Mouse (Mus musculus): ENCODE results near the gene H2-M10.1. TPM values are rescaled to one million over a fixed set of nuclear protein-coding genes. Genes with fewer than 3 reads are reported as not detected.
"Not testable (repeated sequence)": the region's sequence is repeated elsewhere in the genome, so short reads cannot be mapped to it uniquely, and the experiment has no call there.

Gene H2-M10.1
- not detected in 2 replicates for polyA plus RNA-seq (2015; fragmentation: Nextera tagmentation; extraction: Ambion mirVana)

- Histone ChIP-seq H3K9ac (ENCODE audit: low read depth, low read length) (no peak within 1 kb of the TSS), H3K4me3 (ENCODE audit: low read depth, low read length) (no peak within 1 kb of the TSS), H3K4me1 (ENCODE audit: control insufficient read depth, insufficient read depth, low read length) (no peaks in the 10 kb centered on the region), H3K27ac (ENCODE audit: low read length) (no peak within 1 kb of the TSS), H3K27me3 (ENCODE audit: control insufficient read depth, insufficient read depth, low read depth, low read length) (no peaks in the 10 kb centered on the region), H3K9me3 (replicated peaks; ENCODE audit: control insufficient read depth, low read length, poor library complexity, severe bottlenecking) (no peaks in the 10 kb centered on the region), H3K36me3 (ENCODE audit: control insufficient read depth, insufficient read depth, low read length) (no peaks in the 10 kb centered on the region), H3K4me2 (ENCODE audit: low read length) (no peak within 1 kb of the TSS)
- WGBS, result 91% methylated on average over 4 of the region's 4 CpGs
- no peak for ATAC-seq
Observed at GRCm38 (mm10) chr17:36326055-36326454, at the start of gene H2-M10.1. Gene H2-M10.1, minus strand, starts transcription at chr17:36326155.

GRCm38 (mm10) chr17:36368317-36368716, 42.4 kb upstream of the H2-M10.1 start, which contains the start of gene H2-M10.3:
Gene H2-M10.3, minus strand, starts transcription at chr17:36368417.
- not testable (repeated sequence) for ATAC-seq; H3K4me1 ChIP-seq (ENCODE audit: control insufficient read depth, insufficient read depth, low read length); H3K27ac ChIP-seq (ENCODE audit: low read length); H3K9me3 ChIP-seq (replicated peaks; ENCODE audit: control insufficient read depth, low read length, poor library complexity, severe bottlenecking); H3K27me3 ChIP-seq (ENCODE audit: control insufficient read depth, insufficient read depth, low read depth, low read length); H3K4me3 ChIP-seq (ENCODE audit: low read depth, low read length); H3K36me3 ChIP-seq (ENCODE audit: control insufficient read depth, insufficient read depth, low read length); H3K4me2 ChIP-seq (ENCODE audit: low read length); H3K9ac ChIP-seq (ENCODE audit: low read depth, low read length)
- 92% methylated on average over 2 of the region's 2 CpGs for WGBS

- not testable (repeated sequence) for H3K4me2 ChIP-seq (ENCODE audit: low read length); H3K4me1 ChIP-seq (ENCODE audit: control insufficient read depth, insufficient read depth, low read length); H3K36me3 ChIP-seq (ENCODE audit: control insufficient read depth, insufficient read depth, low read length); ATAC-seq; H3K27ac ChIP-seq (ENCODE audit: low read length); H3K9me3 ChIP-seq (replicated peaks; ENCODE audit: control insufficient read depth, low read length, poor library complexity, severe bottlenecking); H3K4me3 ChIP-seq (ENCODE audit: low read depth, low read length); H3K27me3 ChIP-seq (ENCODE audit: control insufficient read depth, insufficient read depth, low read depth, low read length); H3K9ac ChIP-seq (ENCODE audit: low read depth, low read length)
Observed at GRCm38 (mm10) chr17:36362404-36362803, 36.4 kb upstream of the H2-M10.1 start.

- H3K4me2 ChIP-seq (ENCODE audit: low read length); H3K9me3 ChIP-seq (replicated peaks; ENCODE audit: control insufficient read depth, low read length, poor library complexity, severe bottlenecking); H3K9ac ChIP-seq (ENCODE audit: low read depth, low read length); ATAC-seq; H3K27ac ChIP-seq (ENCODE audit: low read length); H3K36me3 ChIP-seq (ENCODE audit: control insufficient read depth, insufficient read depth, low read length); H3K4me3 ChIP-seq (ENCODE audit: low read depth, low read length); H3K27me3 ChIP-seq (ENCODE audit: control insufficient read depth, insufficient read depth, low read depth, low read length); H3K4me1 ChIP-seq (ENCODE audit: control insufficient read depth, insufficient read depth, low read length): not testable (repeated sequence)
Observed at GRCm38 (mm10) chr17:36357512-36357911, 31.6 kb upstream of the H2-M10.1 start.

GRCm38 (mm10) chr17:36355763-36356162, 29.8 kb upstream of the H2-M10.1 start:
- no peaks in the 10 kb centered on the region for H3K36me3 ChIP-seq (ENCODE audit: control insufficient read depth, insufficient read depth, low read length)
- no peaks in the 10 kb centered on the region for H3K4me1 ChIP-seq (ENCODE audit: control insufficient read depth, insufficient read depth, low read length)
- no peak overlapping the region for H3K4me3 ChIP-seq (ENCODE audit: low read depth, low read length)
- no peak overlapping the region for H3K9ac ChIP-seq (ENCODE audit: low read depth, low read length)
- no peak overlapping the region for H3K27ac ChIP-seq (ENCODE audit: low read length)
- 26% methylated on average over 3 of the region's 3 CpGs for WGBS
- no peak overlapping the region for H3K4me2 ChIP-seq (ENCODE audit: low read length)
- H3K9me3 ChIP-seq (replicated peaks; ENCODE audit: control insufficient read depth, low read length, poor library complexity, severe bottlenecking), result no peaks in the 10 kb centered on the region
- H3K27me3 ChIP-seq (ENCODE audit: control insufficient read depth, insufficient read depth, low read depth, low read length), result no peaks in the 10 kb centered on the region
- ATAC-seq, result no peak

GRCm38 (mm10) chr17:36355343-36355742, 29.4 kb upstream of the H2-M10.1 start:
- H3K9me3 ChIP-seq (replicated peaks; ENCODE audit: control insufficient read depth, low read length, poor library complexity, severe bottlenecking); H3K4me3 ChIP-seq (ENCODE audit: low read depth, low read length); H3K27me3 ChIP-seq (ENCODE audit: control insufficient read depth, insufficient read depth, low read depth, low read length); H3K4me1 ChIP-seq (ENCODE audit: control insufficient read depth, insufficient read depth, low read length); H3K36me3 ChIP-seq (ENCODE audit: control insufficient read depth, insufficient read depth, low read length); H3K4me2 ChIP-seq (ENCODE audit: low read length); H3K9ac ChIP-seq (ENCODE audit: low read depth, low read length); H3K27ac ChIP-seq (ENCODE audit: low read length): not testable (repeated sequence)
- ATAC-seq, result peak; percentile 64

- Histone ChIP-seq H3K4me2 (ENCODE audit: low read length) (peak overlapping the region; percentile 53), H3K27me3 (ENCODE audit: control insufficient read depth, insufficient read depth, low read depth, low read length) (no peaks in the 10 kb centered on the region), H3K9me3 (replicated peaks; ENCODE audit: control insufficient read depth, low read length, poor library complexity, severe bottlenecking) (no peaks in the 10 kb centered on the region), H3K9ac (ENCODE audit: low read depth, low read length) (peak overlapping the region; percentile 66), H3K4me1 (ENCODE audit: control insufficient read depth, insufficient read depth, low read length) (peaks cover 4% of the 10 kb centered on the region; the same call in 1 of the 2 replicates), H3K27ac (ENCODE audit: low read length) (peak overlapping the region; percentile 88), H3K4me3 (ENCODE audit: low read depth, low read length) (peak overlapping the region; percentile 44), H3K36me3 (ENCODE audit: control insufficient read depth, insufficient read depth, low read length) (no peaks in the 10 kb centered on the region)
- ATAC-seq, result peak; percentile 61
- WGBS, result 25% methylated on average over 5 of the region's 5 CpGs
Observed at GRCm38 (mm10) chr17:36315689-36316253, 10.2 kb downstream of the H2-M10.1 start.

GRCm38 (mm10) chr17:36315041-36315688, 10.8 kb downstream of the H2-M10.1 start:
- peak overlapping the region; percentile 66 for H3K9ac ChIP-seq (ENCODE audit: low read depth, low read length)
- H3K9me3 ChIP-seq (replicated peaks; ENCODE audit: control insufficient read depth, low read length, poor library complexity, severe bottlenecking), result no peaks in the 10 kb centered on the region
- no peaks in the 10 kb centered on the region for H3K27me3 ChIP-seq (ENCODE audit: control insufficient read depth, insufficient read depth, low read depth, low read length)
- H3K36me3 ChIP-seq (ENCODE audit: control insufficient read depth, insufficient read depth, low read length), result no peaks in the 10 kb centered on the region
- ATAC-seq, result peak; percentile 96
- peaks cover 4% of the 10 kb centered on the region; the same call in 1 of the 2 replicates for H3K4me1 ChIP-seq (ENCODE audit: control insufficient read depth, insufficient read depth, low read length)
- peak overlapping the region; percentile 53 for H3K4me2 ChIP-seq (ENCODE audit: low read length)
- WGBS, result under 1% methylated on average over 19 of the region's 19 CpGs
- H3K27ac ChIP-seq (ENCODE audit: low read length), result peak overlapping the region; percentile 88
- peak overlapping the region; percentile 44 for H3K4me3 ChIP-seq (ENCODE audit: low read depth, low read length)

- Histone ChIP-seq H3K27ac (ENCODE audit: low read length) (peak overlapping the region; percentile 88), H3K9ac (ENCODE audit: low read depth, low read length) (peak overlapping the region; percentile 66), H3K9me3 (replicated peaks; ENCODE audit: control insufficient read depth, low read length, poor library complexity, severe bottlenecking) (no peaks in the 10 kb centered on the region), H3K4me3 (ENCODE audit: low read depth, low read length) (peak overlapping the region; percentile 44), H3K4me2 (ENCODE audit: low read length) (peak overlapping the region; percentile 53), H3K4me1 (ENCODE audit: control insufficient read depth, insufficient read depth, low read length) (peaks cover 4% of the 10 kb centered on the region; the same call in 1 of the 2 replicates), H3K27me3 (ENCODE audit: control insufficient read depth, insufficient read depth, low read depth, low read length) (no peaks in the 10 kb centered on the region), H3K36me3 (ENCODE audit: control insufficient read depth, insufficient read depth, low read length) (no peaks in the 10 kb centered on the region)
- under 1% methylated on average over 9 of the region's 9 CpGs for WGBS
- peak; percentile 54 for ATAC-seq
Observed at GRCm38 (mm10) chr17:36314511-36314910, 11.4 kb downstream of the H2-M10.1 start.
